Mouse (Mus musculus) frontal cortex, postnatal 14 days (tissue): ENCODE results near the gene Tmem258.
"Not testable (repeated sequence)": the region's sequence is repeated elsewhere in the genome, so short reads cannot be mapped to it uniquely, and the experiment has no call there.

ENCODE experiments used
- DNase-seq, 2 experiments: peaks; one replicate each; pipeline ENCODE4 v3.0.0; 2022; ENCODE audit warnings: low spot score in 2 of 2

Tmem258 gene

GRCm38 (mm10) chr19:10203848-10204615 is at the start of gene Tmem258, which contains the start of gene Fen1:
Gene Tmem258 (plus strand): TSS chr19:10204014.
Gene Fen1 (minus strand): TSS chr19:10204169.
- peak; percentile 87 to 88 for DNase-seq

- DNase-seq: no peak
Measured at GRCm38 (mm10) chr19:10157725-10158124, 46.1 kb upstream of the Tmem258 start.

GRCm38 (mm10) chr19:10163896-10164295 is 39.9 kb upstream of the Tmem258 start:
- no peak for DNase-seq

- not testable (repeated sequence) for DNase-seq
Measured at GRCm38 (mm10) chr19:10165928-10166327, 37.9 kb upstream of the Tmem258 start.

- no peak for DNase-seq
Measured at GRCm38 (mm10) chr19:10167112-10167511, 36.7 kb upstream of the Tmem258 start.

- no peak for DNase-seq
Measured at GRCm38 (mm10) chr19:10167951-10168350, 35.9 kb upstream of the Tmem258 start.

- DNase-seq: no peak
Measured at GRCm38 (mm10) chr19:10168441-10168840, 35.4 kb upstream of the Tmem258 start.

GRCm38 (mm10) chr19:10169179-10169578 is 34.6 kb upstream of the Tmem258 start:
- no peak for DNase-seq

GRCm38 (mm10) chr19:10169692-10170330 is 34.0 kb upstream of the Tmem258 start:
- DNase-seq: not testable (repeated sequence)

GRCm38 (mm10) chr19:10170466-10170865 is 33.3 kb upstream of the Tmem258 start:
- DNase-seq: no peak

- DNase-seq: no peak
Measured at GRCm38 (mm10) chr19:10171359-10171758, 32.5 kb upstream of the Tmem258 start.

- no peak for DNase-seq
Measured at GRCm38 (mm10) chr19:10171846-10172245, 32.0 kb upstream of the Tmem258 start.

- no peak for DNase-seq
Measured at GRCm38 (mm10) chr19:10173116-10173718, 30.6 kb upstream of the Tmem258 start.

GRCm38 (mm10) chr19:10173844-10174539 is 29.8 kb upstream of the Tmem258 start:
- DNase-seq: no peak

- DNase-seq: no peak
Measured at GRCm38 (mm10) chr19:10174956-10175355, 28.9 kb upstream of the Tmem258 start.

- DNase-seq: no peak
Measured at GRCm38 (mm10) chr19:10176477-10176876, 27.3 kb upstream of the Tmem258 start.

GRCm38 (mm10) chr19:10176941-10177372 is 26.9 kb upstream of the Tmem258 start:
- no peak for DNase-seq

GRCm38 (mm10) chr19:10181225-10181624 is 22.6 kb upstream of the Tmem258 start:
- no peak for DNase-seq

GRCm38 (mm10) chr19:10182142-10182541 is 21.7 kb upstream of the Tmem258 start:
- no peak for DNase-seq

GRCm38 (mm10) chr19:10182670-10183298 is 21.0 kb upstream of the Tmem258 start, which contains the start of gene Fads1:
Gene Fads1 (plus strand): TSS chr19:10182888.
- DNase-seq: peak; percentile 91 to 92

GRCm38 (mm10) chr19:10183299-10183983 is 20.4 kb upstream of the Tmem258 start:
- peak; percentile 68 to 80 for DNase-seq
